Mouse (Mus musculus) heart, embryonic 15.5 days (tissue): Measurements from ENCODE around the gene Wdr66. TPM values are rescaled to one million over a fixed set of nuclear protein-coding genes. Genes with fewer than 3 reads are reported as not detected.

Experiments used
- ATAC-seq: fragments of 200-750 bp; cut with Nextera tagmentation; replicated peaks from 2 replicates; pipeline ENCODE4 v1.8.0; 2017; ENCODE audit warnings: low read depth, moderate TSS enrichment; ENCODE audit not compliant: insufficient number of reproducible peaks, insufficient read depth, low FRiP score
- H3K27ac ChIP-seq: fragments of 300-500 bp; sonication (generic); 2 replicates; pipeline ENCODE4 v1.5.1; 2015; ENCODE audit warnings: mild to moderate bottlenecking, inconsistent platforms
- H3K27me3 ChIP-seq: fragments of 300-500 bp; sonication (generic); 2 replicates; pipeline ENCODE4 v1.6.1; 2015; ENCODE audit warnings: inconsistent platforms
- H3K36me3 ChIP-seq: fragments of 300-500 bp; sonication (generic); 2 replicates; pipeline ENCODE4 v1.6.1; 2015; ENCODE audit warnings: mild to moderate bottlenecking, inconsistent platforms
- H3K4me1 ChIP-seq: fragments of 300-500 bp; sonication (generic); replicated peaks from 2 replicates; pipeline ENCODE4 v1.6.1; 2015; ENCODE audit warnings: inconsistent platforms
- H3K4me2 ChIP-seq: fragments of 300-500 bp; sonication (generic); 2 replicates; pipeline ENCODE4 v1.6.1; 2015; ENCODE audit warnings: inconsistent platforms, mild to moderate bottlenecking, moderate library complexity
- H3K4me3 ChIP-seq: fragments of 300-500 bp; sonication (generic); 2 replicates; pipeline ENCODE4 v1.5.1; 2015; ENCODE audit warnings: mild to moderate bottlenecking, inconsistent platforms
- H3K9ac ChIP-seq: fragments of 300-500 bp; sonication (generic); 2 replicates; pipeline ENCODE4 v1.6.1; 2015; ENCODE audit warnings: mild to moderate bottlenecking, inconsistent platforms
- H3K9me3 ChIP-seq: fragments of 300-500 bp; sonication (generic); replicated peaks from 2 replicates; pipeline ENCODE4 v1.6.1; 2016; ENCODE audit warnings: inconsistent platforms
- WGBS: fragments of 180-500 bp; shearing (Covaris S2); methylation state at CpG from one replicate; pipeline ENCODE4 v1.1.7; 2015; ENCODE audit warnings: mixed read lengths; 5-methylcytosine and 5-hydroxymethylcytosine counted together
- polyA plus RNA-seq: library from polyadenylated mRNA; unstranded; fragments of >200 nt; fragmentation: Nextera tagmentation; extraction: Ambion mirVana; gene quantifications from 2 replicates; pipeline ENCODE4 v1.2.1, GENCODE M21; 2015

The Wdr66 gene
- polyA plus RNA-seq, 1 experiment from 2014 or later, result 3.5 TPM

GRCm38 (mm10) chr5:123298526-123298925 lies 46.6 kb downstream of the Wdr66 start:
- no peak for ATAC-seq
- Histone ChIP-seq H3K4me2 (no peak overlapping the region), H3K27me3 (peaks cover 7% of the 10 kb centered on the region; the same call in 1 of the 2 replicates), H3K9me3 (no peaks in the 10 kb centered on the region), H3K4me1 (peaks cover 40% of the 10 kb centered on the region), H3K4me3 (no peak overlapping the region), H3K27ac (no peak overlapping the region), H3K9ac (no peak overlapping the region), H3K36me3 (no peaks in the 10 kb centered on the region)
- WGBS, result 91% methylated on average over 6 of the region's 6 CpGs

- no peaks in the 10 kb centered on the region for H3K9me3 ChIP-seq
- WGBS, result 63% methylated on average over 8 of the region's 8 CpGs
- no peak overlapping the region for H3K4me2 ChIP-seq
- H3K36me3 ChIP-seq, result no peaks in the 10 kb centered on the region
- ATAC-seq, result no peak
- H3K4me3 ChIP-seq, result no peak overlapping the region
- H3K27me3 ChIP-seq, result peaks cover 5% of the 10 kb centered on the region; the same call in 1 of the 2 replicates
- H3K27ac ChIP-seq, result 0 out of 2 replicates have a peak overlapping the region, but pooled peaks have one; percentile 62
- H3K4me1 ChIP-seq, result peaks cover 40% of the 10 kb centered on the region
- peak overlapping the region; percentile 9; the same call in 1 of the 2 replicates for H3K9ac ChIP-seq
Observed at GRCm38 (mm10) chr5:123300496-123301034, 48.7 kb downstream of the Wdr66 start.

- WGBS, result 70% methylated on average over 20 of the region's 20 CpGs
- peak overlapping the region; percentile 62 for H3K27ac ChIP-seq
- H3K27me3 ChIP-seq, result no peaks in the 10 kb centered on the region
- ATAC-seq, result no peak
- H3K9ac ChIP-seq, result no peak overlapping the region
- 0 out of 2 replicates have a peak overlapping the region, but pooled peaks have one; percentile 2 for H3K4me2 ChIP-seq
- H3K4me3 ChIP-seq, result no peak overlapping the region
- H3K9me3 ChIP-seq, result no peaks in the 10 kb centered on the region
- H3K36me3 ChIP-seq, result no peaks in the 10 kb centered on the region
- peaks cover 35% of the 10 kb centered on the region for H3K4me1 ChIP-seq
Observed at GRCm38 (mm10) chr5:123301780-123302521, 50.0 kb downstream of the Wdr66 start.

- Histone ChIP-seq H3K9ac (no peak overlapping the region), H3K4me3 (no peak overlapping the region), H3K9me3 (no peaks in the 10 kb centered on the region), H3K27ac (no peak overlapping the region), H3K27me3 (no peaks in the 10 kb centered on the region), H3K4me1 (peaks cover 13% of the 10 kb centered on the region), H3K36me3 (no peaks in the 10 kb centered on the region), H3K4me2 (no peak overlapping the region)
- no peak for ATAC-seq
- WGBS, result 81% methylated on average over 18 of the region's 18 CpGs
Observed at GRCm38 (mm10) chr5:123307630-123308282, 55.9 kb downstream of the Wdr66 start.

- Histone ChIP-seq H3K9me3 (no peaks in the 10 kb centered on the region), H3K4me2 (no peak overlapping the region), H3K4me1 (peaks cover 25% of the 10 kb centered on the region), H3K4me3 (no peak overlapping the region), H3K27me3 (no peaks in the 10 kb centered on the region), H3K36me3 (no peaks in the 10 kb centered on the region), H3K9ac (no peak overlapping the region), H3K27ac (no peak overlapping the region)
- ATAC-seq, result no peak
- 44% methylated on average over 10 of the region's 10 CpGs for WGBS
Observed at GRCm38 (mm10) chr5:123309816-123310215, 57.9 kb downstream of the Wdr66 start.

- no peak overlapping the region for H3K4me3 ChIP-seq
- ATAC-seq, result no peak
Observed at GRCm38 (mm10) chr5:123310221-123310620, 58.3 kb downstream of the Wdr66 start.

GRCm38 (mm10) chr5:123313058-123313630 lies 61.2 kb downstream of the Wdr66 start:
- H3K4me3 ChIP-seq, result no peak overlapping the region

More at GRCm38 (mm10) chr5:123310221-123310620, 58.3 kb downstream of the Wdr66 start:
- H3K9me3 ChIP-seq, result no peaks in the 10 kb centered on the region
- no peak overlapping the region for H3K4me2 ChIP-seq
- WGBS, result 58% methylated on average over 7 of the region's 7 CpGs
- no peak overlapping the region for H3K27ac ChIP-seq
- H3K36me3 ChIP-seq, result no peaks in the 10 kb centered on the region
- no peak overlapping the region for H3K9ac ChIP-seq
- peaks cover 26% of the 10 kb centered on the region for H3K4me1 ChIP-seq
- H3K27me3 ChIP-seq, result no peaks in the 10 kb centered on the region

GRCm38 (mm10) chr5:123313851-123314380 lies 62.0 kb downstream of the Wdr66 start:
- no peak overlapping the region for H3K4me2 ChIP-seq
- H3K36me3 ChIP-seq, result no peaks in the 10 kb centered on the region
- H3K27me3 ChIP-seq, result no peaks in the 10 kb centered on the region
- H3K27ac ChIP-seq, result peak overlapping the region; percentile 67
- no peaks in the 10 kb centered on the region for H3K9me3 ChIP-seq
- WGBS, result 61% methylated on average over 11 of the region's 11 CpGs
- ATAC-seq, result 0 out of 2 replicates have a peak, but pooled peaks have one; percentile 17
- H3K4me3 ChIP-seq, result no peak overlapping the region
- no peak overlapping the region for H3K9ac ChIP-seq
- peaks cover 42% of the 10 kb centered on the region for H3K4me1 ChIP-seq

More at GRCm38 (mm10) chr5:123313058-123313630, 61.2 kb downstream of the Wdr66 start:
- H3K4me1 ChIP-seq, result peaks cover 38% of the 10 kb centered on the region
- peak overlapping the region; percentile 67 for H3K27ac ChIP-seq
- H3K27me3 ChIP-seq, result no peaks in the 10 kb centered on the region
- no peak overlapping the region; the same call in 1 of the 2 replicates for H3K4me2 ChIP-seq
- H3K9ac ChIP-seq, result no peak overlapping the region
- WGBS, result 33% methylated on average over 12 of the region's 12 CpGs
- no peaks in the 10 kb centered on the region for H3K36me3 ChIP-seq
- H3K9me3 ChIP-seq, result no peaks in the 10 kb centered on the region
- ATAC-seq, result peak; percentile 63

GRCm38 (mm10) chr5:123315219-123315866 lies 63.4 kb downstream of the Wdr66 start:
- no peak overlapping the region for H3K4me2 ChIP-seq
- H3K4me1 ChIP-seq, result peaks cover 42% of the 10 kb centered on the region
- no peaks in the 10 kb centered on the region for H3K27me3 ChIP-seq
- H3K27ac ChIP-seq, result no peak overlapping the region
- H3K9me3 ChIP-seq, result no peaks in the 10 kb centered on the region
- no peak overlapping the region for H3K4me3 ChIP-seq
- H3K9ac ChIP-seq, result no peak overlapping the region
- 48% methylated on average over 10 of the region's 10 CpGs for WGBS
- no peak for ATAC-seq
- H3K36me3 ChIP-seq, result no peaks in the 10 kb centered on the region

- 13% methylated on average over 6 of the region's 6 CpGs for whole genome bisulfite sequencing
- no peaks in the 10 kb centered on the region for H3K9me3 ChIP-seq
- peak overlapping the region; percentile 59 for H3K4me2 ChIP-seq
- H3K27ac ChIP-seq, result peak overlapping the region; percentile 56; the same call in 1 of the 2 replicates
- H3K36me3 ChIP-seq, result no peaks in the 10 kb centered on the region
- no peaks in the 10 kb centered on the region for H3K27me3 ChIP-seq
- H3K9ac ChIP-seq, result peak overlapping the region; percentile 41
- no peak for ATAC-seq
- H3K4me1 ChIP-seq, result peaks cover 31% of the 10 kb centered on the region
- peak overlapping the region; percentile 43 for H3K4me3 ChIP-seq
Observed at GRCm38 (mm10) chr5:123317992-123318391, 66.1 kb downstream of the Wdr66 start.
